Mouse (Mus musculus) inflammation-experienced regulatory T-cells, adult 16 weeks (primary cell): ENCODE measurements around the gene Parp11. TPM values are rescaled to one million over a fixed set of nuclear protein-coding genes. Genes with fewer than 3 reads are reported as not detected.

ENCODE experiments used
- polyA plus RNA-seq: library from polyadenylated mRNA; unstranded; fragments of 100-300 nt; shearing (Covaris generic); gene quantifications from one replicate; pipeline ENCODE4 v1.2.1, GENCODE M21; 2017

The Parp11 gene
- polyA plus RNA-seq, result 61.2 TPM

GRCm38 (mm10) chr6:127446436-127446890 lies at the start of gene Parp11:
TSS of gene Parp11 (plus strand) at chr6:127446840.

Other genes starting within 250 kb of the Parp11 start
- 24.7 TPM for gene Cracr2a, start 114.5 kb downstream of the Parp11 start, polyA plus RNA-seq